Mouse (Mus musculus): ENCODE measurements around the gene Erc2.

GRCm38 (mm10) chr14:27654670-27655069 lies 32.4 kb downstream of the Erc2 start:
- TF ChIP-seq CTCF (IDR thresholded peaks at IDR 0.05; ENCODE audit: low read depth, low read length) = no peak
- TF ChIP-seq POLR2A (IDR thresholded peaks at IDR 0.05; ENCODE audit: extremely low read depth, insufficient read depth, low read length) = no peak
